Mouse (Mus musculus) kidney, postnatal 25 days (tissue): ENCODE measurements at regions not wholly inside any gene's neighbourhood (a gene's known extent, or its start where the extent isn't known, plus 50 kb on each side); places are given as distances from the start of the nearest gene placed in this dataset.
A peak's percentile ranks its signal among the peaks of the same experiment; 100 is the strongest.

Experiments used
- DNase-seq, 2 experiments: peaks; one replicate each; pipeline ENCODE4 v3.0.0; 2021; ENCODE audit warnings: mixed read lengths in 2 of 2

DNA sequence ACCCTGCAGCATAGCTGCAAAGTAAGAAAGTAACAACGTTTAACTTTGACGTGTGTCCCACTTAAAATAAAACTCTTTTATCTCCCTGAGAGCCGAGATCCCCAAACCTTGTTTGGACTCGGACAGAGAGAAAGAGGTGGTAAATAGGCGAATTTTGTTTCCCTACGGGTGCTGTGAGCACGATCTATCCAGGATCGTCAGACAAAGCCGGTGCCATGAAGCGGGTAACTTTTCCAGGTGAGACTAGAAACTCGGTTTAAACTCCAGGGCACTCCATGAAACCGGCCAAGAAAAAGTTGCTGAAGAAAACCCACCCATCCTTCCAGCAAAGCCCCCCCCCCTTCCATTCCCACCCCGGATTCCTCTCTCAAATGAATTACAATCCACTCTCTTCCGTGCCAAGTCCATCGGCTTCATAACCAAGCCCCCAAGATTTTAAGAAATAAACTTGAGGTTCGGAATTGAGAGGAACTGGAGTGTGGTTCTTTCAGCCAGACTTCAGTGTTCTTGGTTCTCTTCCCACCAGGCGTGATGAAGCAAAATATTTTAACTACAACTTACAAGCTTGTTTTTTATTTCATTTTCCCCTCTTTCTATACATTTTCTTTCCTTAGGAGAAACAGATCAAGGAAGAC, 153.7 kb downstream of the Insig2 start:
- no peak for DNase-seq

DNA sequence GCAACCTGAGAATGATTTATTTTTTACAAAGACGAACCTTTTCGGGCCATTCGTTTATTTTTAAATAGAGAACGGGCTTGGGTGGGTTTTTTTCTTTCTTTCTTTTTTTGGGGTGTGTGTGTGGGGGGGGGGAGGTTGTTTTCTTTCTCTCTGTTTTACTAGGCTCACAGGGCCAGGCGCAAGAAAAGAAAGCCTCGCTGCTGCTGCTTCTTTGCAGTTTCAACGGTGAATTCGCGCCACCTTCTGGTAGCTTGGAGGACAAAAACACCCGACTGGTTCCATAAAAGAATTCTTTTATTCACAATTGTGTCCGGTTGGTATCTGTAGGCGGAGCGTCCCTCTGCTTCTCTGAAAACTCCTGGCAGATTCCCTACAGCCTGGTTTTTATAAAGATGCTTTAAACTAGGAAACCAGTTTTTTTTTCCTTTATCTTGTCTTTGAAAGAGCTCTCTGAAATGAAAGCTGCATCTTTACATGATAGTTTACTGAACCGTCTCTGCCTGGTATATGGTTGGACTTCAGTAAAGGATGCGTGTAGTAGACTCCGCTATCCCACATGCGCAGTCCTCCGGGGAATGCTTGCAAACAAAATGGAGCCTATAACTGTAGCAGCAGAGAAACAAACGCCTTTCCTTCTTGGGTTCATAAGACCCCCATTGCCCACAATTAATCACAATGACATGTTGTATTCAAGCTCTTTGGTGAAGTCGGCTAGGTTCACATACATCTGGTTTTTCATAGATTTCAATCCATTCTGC, 151.9 kb downstream of the Insig2 start:
- DNase-seq, result peak; percentile 79 to 86

- no peak for DNase-seq
These were observed 143.5 kb downstream of the Insig2 start for GRCm38 (mm10) chr1:121188895-121189294.

DNA sequence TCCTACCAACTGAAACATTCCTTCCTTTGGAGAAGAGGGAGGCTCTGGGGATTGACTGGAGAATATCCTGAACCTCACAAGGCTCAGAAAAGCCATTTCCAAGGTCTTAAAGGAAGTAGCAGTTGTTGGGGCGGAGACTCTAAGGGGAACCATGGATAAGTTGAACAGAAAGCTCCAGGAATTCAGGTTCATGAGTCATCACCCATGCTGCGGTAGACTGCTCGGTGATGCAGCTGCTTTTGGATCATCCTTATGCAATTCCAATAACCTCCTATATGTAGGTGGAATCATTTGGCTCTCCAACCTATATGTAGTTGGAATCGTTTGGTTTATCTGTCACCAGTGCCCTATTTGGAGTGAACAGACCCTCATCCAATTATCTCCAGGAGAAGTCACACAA, 137.6 kb downstream of the Insig2 start:
- DNase-seq, result no peak

DNA sequence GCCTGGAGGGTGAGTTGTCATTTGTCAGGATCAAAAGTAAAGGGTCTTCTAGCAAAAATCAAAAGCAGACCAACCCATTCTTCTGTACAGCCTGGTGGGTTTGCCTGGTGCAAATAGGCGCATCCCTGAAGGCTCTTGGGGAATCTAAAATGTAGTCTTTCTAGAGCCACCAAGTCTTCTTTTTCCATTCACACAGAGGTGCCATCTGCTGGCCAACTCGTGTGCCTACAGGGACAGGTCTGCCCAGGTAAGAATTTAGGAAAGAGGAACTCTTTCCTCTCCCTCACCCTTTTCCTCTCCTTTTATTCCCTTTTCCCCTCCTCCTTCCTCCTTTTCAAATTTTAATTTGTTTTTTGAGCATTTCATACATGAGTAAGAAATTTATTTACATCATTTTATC, 116.5 kb downstream of the Insig2 start:
- DNase-seq, result peak in 1 of 2 experiments; percentile 18

DNA sequence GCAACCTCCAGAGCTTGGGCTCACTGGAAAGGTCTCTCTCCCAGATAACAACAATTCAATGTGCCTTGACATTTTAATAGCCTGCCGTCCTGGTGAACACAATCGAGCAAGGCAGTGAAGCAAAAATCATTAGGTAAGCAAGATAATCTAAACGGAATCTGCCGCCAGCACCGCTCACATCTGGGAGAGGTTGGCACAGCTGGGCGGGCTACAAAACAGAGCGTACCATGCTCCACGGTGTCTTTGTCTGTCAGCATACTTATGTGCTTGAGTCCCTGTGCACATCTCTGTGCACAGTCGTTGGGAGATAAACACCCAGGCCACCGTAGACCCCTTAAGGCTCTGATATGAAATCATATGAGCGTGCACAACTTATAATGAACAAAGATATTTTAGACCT, 108.1 kb downstream of the Insig2 start:
- DNase-seq, result no peak

- DNase-seq, result no peak
These were observed 105.7 kb downstream of the Insig2 start for GRCm38 (mm10) chr1:121226466-121227232.

GRCm38 (mm10) chr1:121227233-121227594, 105.2 kb downstream of the Insig2 start:
- no peak for DNase-seq

DNA sequence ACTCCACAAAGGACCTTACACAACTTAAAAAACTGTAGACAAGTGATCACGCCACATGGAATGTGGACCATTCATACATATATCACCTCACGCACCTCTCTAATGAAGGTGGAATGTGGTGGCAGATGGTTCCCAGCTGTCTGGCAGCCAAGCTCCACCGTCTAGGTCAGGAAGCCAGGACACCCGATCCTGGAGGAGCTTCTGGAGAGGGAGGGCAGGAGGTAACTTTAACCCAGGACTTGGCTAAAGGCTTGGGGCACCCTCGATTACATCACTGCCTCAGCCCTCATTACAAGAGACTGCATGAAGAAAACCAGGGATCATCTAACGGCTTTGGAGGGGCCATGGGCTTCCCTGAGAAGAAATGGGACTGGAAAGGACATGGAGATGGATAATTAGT, 88.8 kb downstream of the Insig2 start:
- no peak for DNase-seq

DNA sequence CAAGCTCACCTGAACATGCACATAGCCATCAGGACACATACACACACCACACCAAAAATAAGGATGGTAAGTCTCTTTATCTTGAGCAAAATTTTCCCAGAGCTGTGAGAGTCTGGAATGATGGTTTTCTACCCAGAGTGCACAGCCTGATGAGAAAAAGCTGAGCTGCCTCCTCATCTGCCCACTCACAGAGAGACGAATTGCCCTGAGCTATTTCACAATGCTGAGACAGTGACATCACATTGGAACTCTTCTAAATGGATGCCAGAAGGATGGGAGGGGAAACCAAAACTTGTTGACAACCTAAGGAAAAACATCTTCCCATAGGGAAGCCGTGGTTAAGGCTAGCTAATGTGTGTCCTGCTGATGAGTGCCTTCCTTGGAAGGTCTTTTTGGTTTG, 84.8 kb downstream of the Insig2 start:
- DNase-seq, result no peak

DNA sequence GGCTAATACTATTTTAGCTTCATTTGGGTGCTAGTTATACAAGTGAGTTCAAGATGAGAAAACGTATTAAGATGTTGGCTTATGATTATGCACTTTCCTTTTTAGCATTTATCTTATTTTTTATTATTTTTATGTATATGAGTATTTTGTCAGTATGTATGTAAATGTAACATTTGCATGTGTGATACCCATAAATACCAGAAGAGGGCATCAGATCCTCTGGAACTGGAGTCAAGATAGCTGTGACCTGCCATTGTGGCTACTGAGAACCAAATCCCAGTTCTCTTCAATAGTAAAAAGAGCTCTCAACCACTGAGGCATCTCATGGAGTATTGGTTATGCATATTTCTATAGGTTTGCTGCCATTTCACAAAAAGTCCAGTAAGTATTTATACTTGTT, 83.3 kb downstream of the Insig2 start:
- DNase-seq, result no peak

DNA sequence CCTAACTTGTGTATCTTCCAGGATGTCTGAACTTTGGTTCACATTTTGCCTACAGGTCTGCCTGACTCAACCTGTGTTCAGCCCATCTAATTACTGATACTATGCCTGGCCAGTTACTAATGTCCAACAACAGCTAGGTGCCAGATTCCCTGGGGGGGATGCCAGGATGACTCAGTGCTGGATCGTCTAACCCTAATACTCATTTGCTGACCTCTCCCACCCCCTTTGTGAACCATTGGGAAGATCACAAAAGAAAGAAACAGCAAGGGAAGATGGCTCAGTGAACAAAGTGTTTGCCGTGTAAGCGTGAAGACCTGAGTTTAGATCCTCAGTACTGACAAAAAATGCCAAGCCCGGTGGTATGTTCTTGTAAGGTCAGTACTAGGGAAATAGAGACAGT, 81.7 kb downstream of the Insig2 start:
- DNase-seq, result no peak

DNA sequence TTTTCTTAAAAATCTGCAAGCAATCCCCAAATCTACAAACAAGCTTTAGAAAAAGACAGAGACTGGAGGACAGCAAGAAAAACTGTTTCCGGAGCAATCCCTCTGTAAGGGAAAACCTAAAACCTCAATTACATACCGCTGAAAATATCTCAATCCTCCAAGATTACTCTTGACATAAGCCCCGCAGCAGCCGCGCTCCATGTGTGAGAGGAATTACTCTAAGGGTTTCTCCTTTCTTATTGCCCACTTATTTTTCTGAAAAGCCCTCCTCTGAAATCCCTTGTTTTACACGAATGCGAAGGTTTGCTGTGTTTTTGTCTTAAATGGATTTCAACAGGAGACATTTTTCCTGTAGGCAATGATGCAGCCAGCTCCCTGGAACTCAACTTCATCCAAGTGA, 80.3 kb downstream of the Insig2 start:
- no peak for DNase-seq

- DNase-seq, result no peak
These were observed 78.2 kb downstream of the Insig2 start for GRCm38 (mm10) chr1:121254196-121254595.
